Mouse (Mus musculus) liver, postnatal 0 days (tissue): ENCODE results near the gene Tk1.

Source experiments
- CTCF ChIP-seq: sonication (generic); IDR thresholded peaks from 2 replicates; pipeline ENCODE4 v1.5.1; 2016; ENCODE audit warnings: antibody characterized with exemption, low read depth
- EP300 ChIP-seq: IDR thresholded peaks from 2 replicates; pipeline ENCODE4 v1.6.1; 2016; ENCODE audit warnings: antibody characterized with exemption, low read depth, mild to moderate bottlenecking

DNA sequence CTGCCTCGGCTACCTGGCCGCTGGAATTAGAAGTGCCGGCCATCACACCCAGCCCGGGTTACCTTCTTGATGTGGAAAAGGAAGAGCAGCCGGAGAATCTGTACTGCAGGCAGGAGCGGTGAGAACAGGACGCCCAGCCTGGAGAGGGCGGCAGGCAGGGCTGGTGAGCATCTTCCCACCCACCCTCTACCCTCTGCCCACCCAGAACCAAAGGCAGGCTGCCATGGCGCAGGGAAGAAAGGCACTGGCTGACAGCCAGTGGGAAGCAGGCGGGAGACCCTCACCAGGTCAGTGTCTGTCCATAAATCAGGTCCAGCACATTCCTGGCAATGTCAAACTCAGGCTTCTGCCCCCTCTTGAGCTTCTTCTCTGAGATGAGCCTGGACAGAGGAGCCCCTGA lies 55.5 kb downstream of the Tk1 start:
- TF ChIP-seq CTCF (no peak), EP300 (no peak)
